8 mouse cellular contexts compared by ENCODE assay signal in the genomic region with DNA sequence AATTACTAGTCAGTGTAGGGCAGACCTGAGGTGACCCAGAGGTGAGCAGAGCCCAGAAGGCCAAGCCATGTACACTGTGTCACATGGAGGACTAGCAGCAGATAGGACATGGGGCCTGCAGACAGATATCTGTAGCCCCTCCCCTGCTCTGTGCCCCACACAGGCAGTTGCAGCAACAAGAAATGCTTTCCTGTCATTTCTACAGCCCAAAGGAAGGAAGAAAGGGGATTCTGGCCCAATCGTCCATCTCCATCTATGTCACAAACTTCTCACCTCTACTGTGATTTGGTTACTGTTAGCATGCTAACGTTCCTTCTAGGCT. TPM values are rescaled to one million over a fixed set of nuclear protein-coding genes. Genes with fewer than 3 reads are reported as not detected.
DNase-seq lines count a peak whose midpoint lies in the region; TF ChIP-seq lines count a peak whose summit lies in the region.

No protein-coding gene starts in this region.

- no peaks in the 10 kb centered on the region for H3K9me3 ChIP-seq in CH12.LX (replicated peaks; ENCODE audit: low read length)
- no peaks in the 10 kb centered on the region for H3K9me3 ChIP-seq in hindbrain, embryonic 10.5 days

- in situ Hi-C loops in CH12.LX (cut with MboI; ENCODE audit: low pct_ligation_motif_present, low pct_unique_long_range_greater_than_20kb, low sequenced_read_pairs) = no loop called here

- no peak for TF ChIP-seq POLR2A in CH12.LX (IDR thresholded peaks at IDR 0.05; ENCODE audit: low read depth, low read length)

- no peak overlapping the region for H3K27ac ChIP-seq in CH12.LX (ENCODE audit: insufficient read depth, low read depth)
- peak overlapping the region; percentile 95 for H3K27ac ChIP-seq in hindbrain, embryonic 10.5 days
- peak overlapping the region; percentile 99 for H3K27ac ChIP-seq in macrophage

- DNase-seq in heart, adult 11 months = peak; percentile 92
- DNase-seq in heart, postnatal 4 days = no peak
- DNase-seq in CH12.LX (ENCODE audit: extremely low read depth) = no peak
- DNase-seq in hindbrain, embryonic 10.5 days (ENCODE audit: low spot score) = peak; percentile 7
- DNase-seq in adrenal gland, adult 18-20 months (ENCODE audit: low spot score in 2 of 2) = no peak
- DNase-seq in urinary bladder, postnatal 10 days (ENCODE audit: low spot score) = no peak
- DNase-seq in thymus, postnatal 14 days = no peak

- WGBS in hindbrain, embryonic 10.5 days = 58% methylated on average over 2 of the region's 2 CpGs
- 30% methylated on average over 2 of the region's 2 CpGs for WGBS in macrophage (ENCODE audit: missing documents)

- H3K9ac ChIP-seq in CH12.LX (ENCODE audit: insufficient read depth, low read depth) = no peak overlapping the region; the same call in 1 of the 2 replicates

- TF ChIP-seq RAD21 in CH12.LX (IDR thresholded peaks at IDR 0.05; ENCODE audit: low read depth, low read length) = no peak

- peak overlapping the region; percentile 84 for H3K4me2 ChIP-seq in CH12.LX (ENCODE audit: insufficient read depth, low read depth, poor library complexity, severe bottlenecking)

- no peak for TF ChIP-seq EP300 in CH12.LX (IDR thresholded peaks at IDR 0.05; ENCODE audit: low read length)

- H3K79me2 ChIP-seq in CH12.LX (replicated peaks; ENCODE audit: control insufficient read depth, extremely low read depth, insufficient read depth, poor library complexity, severe bottlenecking) (no peaks in the 10 kb centered on the region; the same call in 1 of the 2 replicates), macrophage (ENCODE audit: inconsistent target) (peaks cover 6% of the 10 kb centered on the region)

- H3K27me3 ChIP-seq in CH12.LX (replicated peaks) = no peaks in the 10 kb centered on the region
- no peaks in the 10 kb centered on the region for H3K27me3 ChIP-seq in hindbrain, embryonic 10.5 days (ENCODE audit: insufficient read depth, poor library complexity, severe bottlenecking)

- H3K36me3 ChIP-seq in CH12.LX (replicated peaks in 1 of 2; ENCODE audit: control insufficient read depth in 1 of 2, insufficient read depth in 1 of 2, low read length in 1 of 2) (peaks cover 40 to 76% of the 10 kb centered on the region in 2 experiments), macrophage (ENCODE audit: inconsistent target) (peaks cover 27% of the 10 kb centered on the region; the same call in 1 of the 2 replicates)
- H3K36me3 ChIP-seq in hindbrain, embryonic 10.5 days = peaks cover 54% of the 10 kb centered on the region

- H3K4me3 ChIP-seq in CH12.LX (replicated peaks in 1 of 3; ENCODE audit: low read depth in 2 of 3, low read length in 2 of 3, poor library complexity in 1 of 3) (peak overlapping the region; percentile 87 to 95 (median 91)), macrophage (ENCODE audit: inconsistent target) (peak overlapping the region; percentile 61; the same call in 1 of the 2 replicates)
- H3K4me3 ChIP-seq in hindbrain, embryonic 10.5 days = peak overlapping the region; percentile 76

- dilution Hi-C loops in CH12.LX (cut with MboI; ENCODE audit: extremely low pct_ligation_motif_present, extremely low pct_unique_long_range_greater_than_20kb, low sequenced_read_pairs) = no loop called here

- no peak for TF ChIP-seq CTCF in CH12.LX (conservative IDR thresholded peaks at IDR 0.05 in 1 of 2, IDR thresholded peaks at IDR 0.05 in 1 of 2; ENCODE audit: low read depth in 2 of 2, low read length in 2 of 2)

- H3K4me1 ChIP-seq in CH12.LX (ENCODE audit: control insufficient read depth in 1 of 2, insufficient read depth in 2 of 2) = peaks cover 10 to 43% of the 10 kb centered on the region in 2 experiments; a peak in 3 of 4 replicates
- H3K4me1 ChIP-seq in hindbrain, embryonic 10.5 days (replicated peaks) = peaks cover 53% of the 10 kb centered on the region

TF ChIP-seq in CH12.LX, 34 proteins besides CTCF, POLR2A, EP300 and RAD21:
- TF ChIP-seq NRF1 (IDR thresholded peaks at IDR 0.05; ENCODE audit: low read depth, low read length) (no peak), USF1 (IDR thresholded peaks at IDR 0.05; ENCODE audit: low read depth, low read length) (no peak)

RNA-seq across cellular contexts. Expression of gene Cyren, which starts 1.1 kb away (rescaled TPM):
- 1 to 10 TPM; 5.5 to 6.7 TPM for total RNA-seq in heart, postnatal 4 days (2021)
- total RNA-seq in CH12.LX (2012; rRNA removed) (7.9 and 8.3 TPM in 2 replicates), CH12.LX (2014; rRNA removed) (5.9 and 9.7 TPM in 2 replicates)
- polyA plus RNA-seq in CH12.LX (2012; ENCODE audit: insufficient read length, low read depth) (11.9 and 12.2 TPM in 2 replicates), macrophage (2018) (3.3 to 10.6 TPM (median 4.3 TPM) in 3 replicates)
- polyA plus RNA-seq in hindbrain, embryonic 10.5 days (2016; fragmentation: Nextera tagmentation; extraction: Ambion mirVana) = 17.9 and 18.4 TPM in 2 replicates
- total RNA-seq in macrophage (2018; cell fraction: chromatin; rRNA removed) = 100 to 1,000 TPM in 2 of 26 experiments, 10 to 100 TPM in 21, 1 to 10 TPM in 3; 6.2 to 128 (median 19.9) TPM
- total RNA-seq in macrophage (2018; cell fraction: cytosol; rRNA removed) = 1 to 10 TPM; 1.7 to 4.5 (median 3.0) TPM
- 100 to 1,000 TPM in 1 of 26 experiments, 10 to 100 TPM in 21, 1 to 10 TPM in 4; 3.3 to 115 (median 18.1) TPM for total RNA-seq in macrophage (2018; cell fraction: nucleus; rRNA removed)
- total RNA-seq in adrenal gland, adult 18-20 months (2021) = 1 to 10 TPM; 6.9 to 7.6 TPM

RNA-seq across cellular contexts. Expression of gene Tmem140, which starts 13.8 kb away (rescaled TPM):
- total RNA-seq in heart, postnatal 4 days (2021) = 10 to 100 TPM in 1 of 2 experiments, 1 to 10 TPM in 1; 4.6 to 10.6 TPM
- total RNA-seq in CH12.LX (2012; rRNA removed) = 1.9 and 3.6 TPM in 2 replicates
- total RNA-seq in CH12.LX (2014; rRNA removed) = 1.2 TPM in 2 replicates
- polyA plus RNA-seq in CH12.LX (2012; ENCODE audit: insufficient read length, low read depth) = 2.1 and 2.8 TPM in 2 replicates
- polyA plus RNA-seq in hindbrain, embryonic 10.5 days (2016; fragmentation: Nextera tagmentation; extraction: Ambion mirVana) = 1.6 and 1.9 TPM in 2 replicates
- total RNA-seq in macrophage (2018; cell fraction: chromatin; rRNA removed) = 100 to 1,000 TPM in 11 of 26 experiments, 10 to 100 TPM in 15; 18.5 to 254 (median 80.7) TPM
- total RNA-seq in macrophage (2018; cell fraction: cytosol; rRNA removed) = 100 to 1,000 TPM in 18 of 26 experiments, 10 to 100 TPM in 8; 39.9 to 208 (median 143) TPM
- 100 to 1,000 TPM in 16 of 26 experiments, 10 to 100 TPM in 10; 39.3 to 284 (median 118) TPM for total RNA-seq in macrophage (2018; cell fraction: nucleus; rRNA removed)
- polyA plus RNA-seq in macrophage (2018) = 41.8 to 184 TPM (median 113 TPM) in 3 replicates
- 10 to 100 TPM; 23.8 to 39.5 TPM for total RNA-seq in adrenal gland, adult 18-20 months (2021)

RNA-seq across cellular contexts. Expression of gene Wdr91, which starts 33.9 kb away (rescaled TPM):
- 10 to 100 TPM; 19.1 to 22.7 TPM for total RNA-seq in heart, postnatal 4 days (2021)
- 19.8 and 26.5 TPM in 2 replicates for total RNA-seq in CH12.LX (2012; rRNA removed)
- 10.6 and 11.3 TPM in 2 replicates for total RNA-seq in CH12.LX (2014; rRNA removed)
- polyA plus RNA-seq in CH12.LX (2012; ENCODE audit: insufficient read length, low read depth) = 19.2 and 23.8 TPM in 2 replicates
- polyA plus RNA-seq in hindbrain, embryonic 10.5 days (2016; fragmentation: Nextera tagmentation; extraction: Ambion mirVana) = 13.5 and 14.3 TPM in 2 replicates
- total RNA-seq in macrophage (2018; cell fraction: chromatin; rRNA removed) = 100 to 1,000 TPM; 229 to 803 (median 498) TPM
- total RNA-seq in macrophage (2018; cell fraction: cytosol; rRNA removed) = 100 to 1,000 TPM in 23 of 26 experiments, 10 to 100 TPM in 3; 87.0 to 154 (median 126) TPM
- 100 to 1,000 TPM; 124 to 721 (median 374) TPM for total RNA-seq in macrophage (2018; cell fraction: nucleus; rRNA removed)
- 86.6 to 195 TPM (median 145 TPM) in 3 replicates for polyA plus RNA-seq in macrophage (2018)
- 10 to 100 TPM; 13.0 to 18.6 TPM for total RNA-seq in adrenal gland, adult 18-20 months (2021)

RNA-seq across cellular contexts. Expression of gene Stra8, which starts 43.2 kb away (rescaled TPM):
- not detected for total RNA-seq in heart, postnatal 4 days (2021)
- total RNA-seq in CH12.LX (2012; rRNA removed) = 0.08 and 0.17 TPM in 2 replicates
- not detected in 2 replicates for total RNA-seq in CH12.LX (2014; rRNA removed)
- 0.55 and 0.77 TPM in 2 replicates for polyA plus RNA-seq in CH12.LX (2012; ENCODE audit: insufficient read length, low read depth)
- not detected in 2 replicates for polyA plus RNA-seq in hindbrain, embryonic 10.5 days (2016; fragmentation: Nextera tagmentation; extraction: Ambion mirVana)
- not detected for total RNA-seq in macrophage (2018; cell fraction: chromatin; rRNA removed)
- total RNA-seq in macrophage (2018; cell fraction: cytosol; rRNA removed) = not detected
- not detected for total RNA-seq in macrophage (2018; cell fraction: nucleus; rRNA removed)
- not detected in 3 replicates for polyA plus RNA-seq in macrophage (2018)
- not detected for total RNA-seq in adrenal gland, adult 18-20 months (2021)

Comparison
In these comparisons a context has a peak if more than half of its experiments do, and no peak if none do; other contexts are left out.
1. DNase-seq: peak in heart, adult 11 months (single experiment) and hindbrain, embryonic 10.5 days (single experiment); none in heart, postnatal 4 days (single experiment), CH12.LX (single experiment), adrenal gland, adult 18-20 months (0 of 2), urinary bladder, postnatal 10 days (single experiment) and thymus, postnatal 14 days (single experiment).
2. Peak in every context shown above with its lines, with median percentiles within 50 percentile points of each other: H3K4me3 ChIP-seq.